Mouse (Mus musculus) lung, postnatal 14 days (tissue): ENCODE results near the gene Inmt.
A peak's percentile ranks its signal among the peaks of the same experiment; 100 is the strongest.
"Not testable (repeated sequence)": the region's sequence is repeated elsewhere in the genome, so short reads cannot be mapped to it uniquely, and the experiment has no call there.

Source experiments
- DNase-seq: peaks from one replicate; pipeline ENCODE4 v3.0.0; 2021

The Inmt gene

DNA sequence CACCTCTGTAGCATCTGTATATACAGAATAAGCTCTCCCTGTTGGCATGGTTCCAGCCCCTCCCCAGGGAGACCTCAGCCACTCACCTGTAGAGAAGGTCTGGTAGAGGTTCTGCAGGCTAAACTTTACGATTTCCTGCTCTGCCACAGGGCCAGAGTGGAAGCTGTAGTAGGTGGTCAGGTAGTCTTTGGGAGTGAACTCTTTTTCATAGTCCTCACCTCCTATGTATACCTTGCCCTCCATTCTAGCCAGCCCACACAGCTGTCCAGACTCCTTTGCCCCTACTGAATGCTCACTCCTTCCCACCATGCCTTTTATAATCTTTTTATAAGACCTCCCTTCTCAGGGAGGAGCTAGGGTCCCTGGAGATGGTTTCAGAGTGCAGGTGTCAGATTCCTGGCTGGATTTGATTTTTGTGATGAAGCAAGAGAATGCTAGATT, at the start of gene Inmt:
Inmt (minus strand) TSS at position 303 of the 441 bp plus-strand sequence.
- DNase-seq: peak; percentile 24

DNA sequence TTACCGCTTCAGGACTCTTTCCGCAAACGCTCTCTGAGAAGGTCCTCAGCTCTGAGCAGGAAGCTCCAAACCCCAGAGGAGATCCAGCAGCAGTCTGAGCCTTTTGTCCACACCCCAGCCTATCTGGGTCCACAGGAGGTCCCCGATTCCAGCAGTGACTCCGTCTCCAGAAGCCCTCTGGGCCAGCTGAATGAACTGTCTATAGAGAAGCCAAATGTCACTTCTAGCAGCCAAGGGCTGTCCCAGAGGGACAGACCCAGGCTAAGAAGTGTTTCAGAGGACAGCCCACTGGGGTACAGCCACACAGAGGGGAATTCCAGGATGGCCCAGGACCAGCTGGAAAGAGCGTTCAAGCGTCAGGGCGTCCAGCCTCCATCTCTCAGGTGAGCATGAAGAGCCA, 49.1 kb upstream of the Inmt start:
- no peak for DNase-seq

DNA sequence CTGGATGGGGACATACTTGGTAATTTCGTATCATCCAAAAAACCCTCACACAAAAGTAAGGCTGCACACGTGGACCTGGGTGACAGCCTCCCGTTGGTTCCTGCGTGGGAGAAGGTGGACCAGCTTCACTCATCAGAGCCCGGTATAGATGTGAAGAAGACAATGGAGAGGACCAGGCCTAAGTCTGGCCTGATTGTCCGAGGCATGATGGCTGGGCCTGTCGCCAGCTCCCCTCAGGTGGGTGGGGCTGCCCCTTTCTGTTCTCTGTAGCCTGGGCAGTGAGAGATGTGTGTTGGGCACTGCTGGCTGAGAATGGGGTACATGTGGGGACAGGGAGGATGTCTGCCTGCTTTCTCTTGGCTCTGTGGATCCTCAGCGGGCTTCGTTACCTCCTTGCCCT, 43.4 kb upstream of the Inmt start:
- DNase-seq: no peak

DNA sequence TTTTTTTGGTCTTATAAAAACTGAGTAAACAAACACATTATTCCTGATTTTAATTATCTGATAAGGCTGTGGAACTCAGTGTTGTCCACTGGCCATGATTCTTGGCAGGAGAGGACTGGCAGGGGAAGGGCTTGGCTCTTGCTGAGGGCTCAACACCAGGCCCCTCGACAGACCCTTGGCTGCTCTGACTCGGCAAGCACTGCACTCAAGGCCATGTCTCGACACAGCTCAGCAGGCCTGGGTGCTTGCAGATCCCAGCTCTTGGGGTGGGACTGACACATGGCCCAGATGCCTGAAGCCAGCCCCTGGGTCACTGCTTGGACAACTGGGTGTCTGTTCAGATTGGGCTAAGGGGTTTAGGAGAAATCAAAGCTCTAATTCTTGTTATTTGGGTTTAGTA, 39.7 kb upstream of the Inmt start:
- DNase-seq: peak; percentile 53

DNA sequence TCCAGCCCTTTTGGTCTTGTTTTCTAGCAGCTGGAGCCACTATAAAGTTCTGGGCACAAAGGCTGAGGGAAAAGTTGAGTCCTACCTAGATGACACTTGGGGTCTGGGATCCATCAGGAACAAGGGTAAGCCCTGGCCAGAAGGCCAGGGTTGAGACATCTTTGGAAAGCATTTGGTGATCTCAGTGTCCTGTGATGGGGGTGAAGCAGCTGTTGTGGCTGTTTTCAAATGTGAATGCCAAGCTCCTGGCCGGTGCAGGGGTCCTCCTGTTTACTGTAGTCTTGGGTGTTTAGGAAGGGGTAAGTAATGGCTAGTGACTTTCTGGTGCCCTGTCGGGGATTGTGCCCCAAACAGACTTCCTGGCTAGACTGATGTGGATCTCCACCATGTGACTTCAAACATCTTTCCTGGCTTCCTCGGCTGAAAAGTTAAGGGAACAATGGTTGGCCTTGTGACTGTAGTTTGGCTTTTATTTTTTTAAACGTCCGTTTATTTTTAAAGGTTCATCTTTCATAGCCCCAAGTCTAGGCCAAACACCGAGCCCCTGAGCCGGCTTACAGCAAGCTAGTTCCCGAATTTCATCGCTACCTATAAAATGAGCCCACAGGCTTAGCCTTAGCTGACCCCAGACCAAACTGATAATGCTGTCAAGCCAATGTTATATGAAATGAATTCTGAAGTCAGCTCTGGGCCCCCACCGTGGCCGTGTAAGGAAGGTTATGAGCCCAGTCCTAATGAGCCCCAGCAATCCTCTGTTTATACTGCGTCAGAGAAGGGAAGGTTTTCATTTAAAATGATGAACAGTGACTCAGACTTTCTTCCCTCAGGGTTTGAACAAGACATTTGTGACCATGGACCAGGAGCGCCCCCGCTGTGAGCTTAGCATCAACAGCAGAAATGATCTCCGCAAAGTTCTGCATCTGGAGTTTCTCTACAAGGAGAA, 35.9 kb upstream of the Inmt start:
- DNase-seq: peak; percentile 32

DNA sequence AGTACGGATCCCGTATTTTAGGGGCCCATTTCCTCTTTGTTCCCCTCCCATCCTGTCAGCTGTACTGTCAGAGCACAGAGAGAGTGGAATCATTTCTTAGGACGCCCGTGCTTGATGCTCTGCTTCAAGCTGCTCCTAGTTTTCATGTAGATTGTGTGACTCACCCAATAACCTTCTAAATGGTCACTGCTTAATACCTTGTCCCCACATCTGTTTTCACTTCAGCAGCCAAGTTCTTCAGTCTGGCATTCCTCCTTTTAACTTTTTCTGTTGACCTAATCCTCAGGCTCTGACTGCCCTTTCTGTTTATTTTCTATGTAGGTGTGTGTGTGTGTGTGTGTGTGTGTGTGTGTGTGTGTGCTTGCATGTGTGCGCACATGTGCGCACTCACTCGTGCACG, 32.9 kb upstream of the Inmt start:
- no peak for DNase-seq

DNA sequence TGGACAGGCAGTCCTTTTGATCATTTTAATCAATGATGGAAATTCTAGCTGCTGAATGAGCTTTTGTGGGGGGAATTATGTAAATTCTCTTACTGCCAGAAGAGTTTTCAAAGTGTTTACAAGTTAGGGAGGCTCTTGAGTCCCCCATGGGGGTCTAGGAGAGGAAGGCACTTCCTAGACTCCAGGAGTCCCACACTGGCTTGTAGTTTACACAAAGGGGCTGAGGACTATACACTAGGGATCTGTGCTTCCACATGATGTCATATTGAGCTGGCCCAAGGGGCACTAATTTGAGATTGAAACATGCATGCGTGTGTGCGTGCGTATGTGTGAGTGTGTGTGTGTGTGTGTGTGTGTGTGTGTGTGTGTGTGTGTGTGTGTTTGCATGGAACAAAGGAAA, 29.1 kb upstream of the Inmt start:
- no peak for DNase-seq

DNA sequence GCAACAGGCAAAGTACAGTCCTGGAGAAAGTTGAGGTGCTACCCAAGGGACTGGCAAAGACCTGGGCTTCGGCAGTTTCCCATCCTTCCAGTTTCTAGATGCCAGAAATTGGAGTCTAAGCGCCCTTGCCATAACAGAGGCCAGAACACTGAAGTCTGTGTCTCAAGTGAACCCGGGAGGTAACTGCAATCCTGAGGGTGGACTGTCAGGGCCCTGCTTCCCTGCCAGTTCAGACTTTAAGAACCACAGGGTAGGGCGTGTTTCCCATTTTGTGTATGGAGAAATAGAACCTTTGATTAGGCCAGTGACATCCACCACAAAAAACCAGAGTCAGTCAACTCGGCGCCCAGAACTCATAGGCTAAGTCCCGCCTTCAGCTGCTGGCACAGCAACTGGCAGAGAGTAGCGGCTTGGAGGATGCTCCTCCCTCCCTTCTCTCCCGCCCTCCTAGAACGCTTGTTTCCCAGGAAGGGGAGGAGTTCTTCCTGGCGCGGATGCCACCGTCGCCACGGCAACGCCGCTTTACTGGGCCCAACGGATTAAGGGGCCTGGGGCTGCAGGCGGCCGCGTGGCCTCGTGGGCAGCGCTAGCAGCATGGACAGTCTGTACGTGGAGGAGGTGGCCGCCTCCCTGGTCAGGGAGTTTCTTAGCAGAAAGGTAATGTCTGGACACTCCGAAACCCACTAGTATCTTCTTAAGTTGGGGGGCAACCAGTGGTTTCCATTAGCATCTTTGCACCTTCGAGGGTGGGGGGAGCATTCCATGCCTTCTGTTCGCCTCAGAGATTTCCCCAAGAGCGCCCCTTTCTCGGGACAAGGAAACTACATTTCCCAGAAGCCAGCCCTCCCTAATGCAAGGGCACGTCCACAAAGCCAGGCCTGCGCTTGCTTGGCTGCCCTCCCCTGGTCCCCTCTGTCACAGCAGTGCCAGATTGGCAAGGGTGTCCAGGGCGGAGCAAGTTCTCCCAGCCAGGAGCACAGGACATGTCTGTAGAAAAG, 28.4 kb upstream of the Inmt start, which contains the start of gene Mindy4:
Mindy4 (plus strand) TSS at position 471 of the 998 bp plus-strand sequence.
- peak; percentile 90 for DNase-seq

DNA sequence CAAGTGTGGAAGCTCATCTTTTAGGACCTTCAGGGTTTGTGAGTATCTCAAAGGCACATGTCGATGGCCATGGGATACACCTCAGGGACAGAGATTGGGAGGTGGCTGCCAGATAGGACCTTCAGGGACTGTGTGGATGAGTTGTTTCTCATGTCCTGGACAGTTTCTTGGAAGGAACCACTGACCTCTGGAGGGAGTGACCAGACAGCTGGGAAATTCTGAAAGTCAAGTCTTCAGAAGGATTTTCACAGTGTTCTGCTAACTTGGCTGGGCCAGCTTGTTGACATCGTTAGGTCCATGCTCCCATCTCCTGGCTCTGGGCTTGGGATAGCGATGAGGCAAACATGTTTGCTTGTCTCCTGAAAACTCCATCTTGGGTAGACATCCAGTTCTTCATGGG, 24.2 kb upstream of the Inmt start:
- DNase-seq: peak; percentile 48

DNA sequence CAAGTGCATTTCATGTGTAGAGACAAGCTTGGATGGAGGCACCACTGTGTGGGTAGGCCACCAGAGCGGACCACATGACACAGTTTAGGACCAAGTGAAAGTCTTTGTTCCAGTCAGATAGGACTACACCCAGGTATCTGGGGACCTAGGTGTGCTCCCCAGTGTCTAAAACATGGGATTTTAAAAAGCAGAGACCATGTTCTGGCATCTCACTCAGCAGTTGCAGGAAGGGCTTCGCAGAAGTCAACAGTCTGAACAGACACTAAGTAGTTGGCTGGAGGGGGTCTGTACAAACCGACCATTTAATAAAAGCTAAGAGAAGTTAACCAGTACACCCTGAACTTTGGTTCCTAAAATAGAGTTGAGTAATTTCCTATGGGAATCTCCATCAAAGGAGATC, 18.3 kb upstream of the Inmt start:
- no peak for DNase-seq

DNA sequence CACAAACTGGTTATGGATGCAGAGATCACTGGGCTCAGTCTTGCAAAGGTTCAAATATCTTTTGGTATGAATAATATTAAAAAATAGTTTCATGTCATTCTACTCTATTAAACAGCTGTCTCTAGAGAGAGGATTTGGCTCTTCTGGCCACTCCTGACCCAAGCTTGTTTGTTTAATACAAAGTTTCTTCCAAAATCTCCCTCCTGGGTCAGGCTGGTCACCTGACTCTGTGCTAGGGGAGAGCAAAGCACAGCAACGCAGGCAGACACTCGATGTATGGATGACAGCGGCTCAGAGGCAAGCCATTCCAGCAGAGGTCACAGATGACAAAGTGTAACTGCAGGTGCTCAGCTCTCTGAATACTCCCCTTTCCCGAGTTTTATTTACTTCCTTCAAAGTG, 16.7 kb upstream of the Inmt start:
- DNase-seq: no peak

DNA sequence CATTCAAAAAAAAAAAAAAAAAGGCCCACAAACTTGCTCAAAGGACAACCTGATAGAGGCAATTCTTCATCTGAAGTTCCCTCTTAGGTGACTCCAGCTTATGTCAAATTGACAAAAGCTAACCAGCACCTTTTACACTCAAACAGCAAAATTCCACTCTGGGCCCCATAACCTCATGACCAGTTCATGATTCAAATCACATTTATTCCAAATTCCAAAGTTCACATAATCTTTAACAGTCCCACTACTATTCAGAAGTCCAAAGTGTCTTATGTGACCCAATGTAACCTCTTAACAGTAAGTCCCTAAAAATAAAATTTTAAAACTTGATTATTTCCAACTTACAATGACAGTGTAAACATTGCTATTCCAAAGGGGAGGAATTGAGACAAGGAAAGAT, 14.6 kb upstream of the Inmt start:
- no peak for DNase-seq

DNA sequence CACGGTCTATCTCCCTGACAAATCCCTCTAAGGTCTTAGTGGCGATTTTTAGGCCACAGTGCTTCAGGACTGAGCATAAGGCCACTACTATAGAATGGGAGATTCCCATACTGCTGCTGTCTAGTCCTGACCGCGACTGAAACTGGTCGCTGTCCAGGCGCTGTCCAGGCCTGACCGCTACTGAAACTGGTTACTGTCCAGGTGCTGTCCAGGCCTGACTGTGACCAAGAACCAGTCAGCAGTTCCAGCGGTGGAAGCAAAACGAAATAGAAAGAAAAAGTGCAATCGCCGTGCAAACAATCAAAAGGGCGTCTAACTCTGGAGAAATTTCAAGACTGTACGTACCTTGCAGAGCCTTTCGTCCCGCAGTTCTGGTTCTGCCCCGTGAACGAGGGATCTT, 13.0 kb upstream of the Inmt start:
- DNase-seq: not testable (repeated sequence)

DNA sequence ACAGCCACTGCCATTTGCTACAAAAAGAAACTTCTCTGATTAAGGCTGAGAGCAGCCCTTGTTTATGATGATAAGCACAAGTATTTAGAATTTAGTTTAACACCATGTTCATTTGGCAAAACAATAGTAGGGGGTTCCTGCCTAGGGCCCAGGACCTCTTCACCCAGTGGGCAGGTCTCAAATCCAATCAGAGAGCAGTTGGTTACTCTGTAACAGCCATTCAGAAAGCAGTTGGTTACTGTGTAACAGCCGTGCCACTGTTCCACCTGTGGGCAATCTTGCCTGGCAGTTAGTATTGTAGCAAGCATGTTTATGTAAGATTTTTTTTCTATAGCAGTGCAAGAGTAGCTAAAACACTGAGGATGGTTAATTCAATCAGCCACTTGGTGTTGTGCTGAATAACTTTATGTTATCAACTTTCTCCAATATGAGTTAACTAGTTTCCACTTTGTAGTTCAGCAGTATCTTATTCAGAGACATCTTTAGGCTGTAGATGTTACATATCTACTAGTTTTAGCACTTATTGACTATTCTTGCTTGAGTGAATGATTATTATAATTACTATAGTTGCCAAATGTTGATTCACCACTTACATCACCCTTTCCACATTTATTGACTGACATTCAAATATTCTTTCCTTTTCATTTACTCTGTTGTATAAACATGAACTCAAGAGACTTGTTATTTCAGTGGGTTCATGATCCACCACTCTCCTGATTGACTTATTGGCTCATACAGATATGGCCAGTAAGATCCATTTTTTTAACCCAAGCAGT, 8.0 kb upstream of the Inmt start:
- no peak for DNase-seq

DNA sequence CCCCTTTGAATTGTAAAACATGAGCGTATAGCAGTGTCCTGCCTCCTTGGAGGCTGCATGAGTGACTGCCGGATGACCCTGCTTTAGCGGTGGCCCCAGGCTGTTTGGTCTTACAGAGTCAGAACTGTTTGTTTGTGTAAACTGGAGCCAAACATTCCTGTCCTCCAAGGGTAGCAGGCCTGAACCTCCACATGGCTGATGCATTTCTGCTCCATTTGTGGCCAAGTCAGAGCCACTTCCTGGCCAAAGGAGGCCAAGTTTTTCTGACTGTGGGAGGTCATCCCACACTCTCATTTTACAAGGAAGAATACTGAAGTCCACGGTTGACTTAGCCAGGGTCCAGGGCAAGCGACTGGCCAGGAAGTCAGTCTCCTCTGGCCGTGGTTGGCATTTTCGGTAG, 4.7 kb upstream of the Inmt start:
- DNase-seq: peak; percentile 37

DNA sequence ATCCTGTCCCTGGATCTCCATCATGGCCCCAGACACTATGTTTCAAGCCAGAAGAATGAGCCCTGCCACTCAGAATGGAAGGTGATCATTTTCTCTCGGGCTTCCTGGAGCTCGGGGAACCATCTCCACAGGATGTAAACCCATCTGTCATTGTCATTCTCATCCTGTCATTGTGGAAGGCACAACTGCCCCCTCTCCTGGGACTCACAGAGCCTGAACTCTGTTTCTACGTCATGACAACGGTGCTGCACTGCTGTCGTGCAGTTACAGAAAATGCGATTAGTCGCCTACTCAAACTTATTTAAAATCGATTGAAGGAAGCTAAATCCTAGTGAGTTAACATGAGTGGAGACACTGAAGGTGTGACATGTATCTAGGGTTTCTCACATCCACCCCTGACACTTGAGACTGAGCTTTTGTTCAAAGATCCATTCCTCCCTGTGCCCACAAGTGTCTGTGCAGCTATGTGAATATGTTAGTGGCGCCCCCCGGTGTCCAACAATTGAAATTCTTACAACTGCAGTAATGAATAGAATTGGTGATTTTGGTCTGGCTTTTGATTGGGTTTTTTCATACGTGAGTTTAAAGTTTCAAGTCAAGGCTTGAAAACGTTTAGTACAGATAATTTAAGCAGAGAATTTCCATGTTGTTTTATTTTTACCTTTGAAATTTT, 2.4 kb upstream of the Inmt start:
- DNase-seq: peak; percentile 42

DNA sequence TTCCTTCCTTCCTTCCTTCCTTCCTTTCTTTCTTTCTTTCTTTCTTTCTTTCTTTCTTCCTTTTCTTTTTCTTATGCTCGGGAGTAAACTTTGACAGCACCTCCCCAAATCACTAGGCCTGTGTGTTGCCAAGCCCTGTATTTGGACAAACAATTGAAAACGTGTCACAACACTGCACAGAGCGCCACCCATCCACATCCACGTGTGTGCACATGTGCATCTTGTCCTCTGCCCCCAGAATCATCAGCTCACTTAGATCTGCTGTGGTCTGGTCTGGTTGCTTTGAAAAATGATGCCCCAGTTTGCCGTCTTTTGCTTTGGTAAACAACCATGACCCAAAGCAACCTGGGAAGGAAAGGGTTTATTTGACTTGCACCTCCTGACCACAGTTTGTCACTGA, 1.0 kb upstream of the Inmt start:
- no peak for DNase-seq

DNA sequence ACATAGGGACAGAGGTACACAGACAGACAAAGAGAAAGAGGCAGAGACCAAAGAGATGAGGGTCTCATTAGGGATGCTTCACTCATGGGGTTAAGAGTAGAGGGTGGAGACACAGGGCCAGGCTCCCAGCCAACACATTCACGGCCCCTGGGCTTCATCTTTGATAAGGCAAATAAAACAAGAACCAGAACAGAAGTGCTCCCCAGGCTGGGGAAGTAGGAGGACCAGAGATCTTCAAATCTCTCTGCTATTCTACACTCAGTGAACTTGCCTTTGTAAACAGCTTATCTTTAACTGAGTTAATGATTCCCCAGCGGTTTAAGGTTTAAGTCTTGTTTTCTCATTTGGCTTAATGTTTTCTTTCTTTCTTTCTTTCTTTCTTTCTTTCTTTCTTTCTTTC, 613 bp upstream of the Inmt start:
- DNase-seq: no peak

DNA sequence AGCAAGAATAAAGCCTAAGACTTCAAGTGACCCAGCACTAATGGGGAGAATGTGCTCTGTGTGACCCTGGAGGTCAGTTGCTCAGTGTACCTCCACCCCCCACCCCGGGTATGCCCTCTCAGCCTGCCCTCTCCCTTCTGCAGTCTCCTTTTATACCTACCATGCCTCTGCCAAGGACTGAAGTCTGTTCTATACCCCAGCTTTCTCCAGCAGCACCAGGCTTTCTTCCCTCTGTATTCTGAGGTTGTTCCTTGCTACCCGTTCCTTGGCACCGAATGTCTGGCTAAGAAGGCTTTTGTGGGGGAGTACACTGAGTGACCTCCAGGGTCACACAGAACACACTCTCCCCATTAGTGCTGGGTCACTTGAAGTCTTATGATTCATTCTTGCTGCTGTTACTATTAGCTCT, 898 bp downstream of the Inmt start:
- DNase-seq: no peak

DNA sequence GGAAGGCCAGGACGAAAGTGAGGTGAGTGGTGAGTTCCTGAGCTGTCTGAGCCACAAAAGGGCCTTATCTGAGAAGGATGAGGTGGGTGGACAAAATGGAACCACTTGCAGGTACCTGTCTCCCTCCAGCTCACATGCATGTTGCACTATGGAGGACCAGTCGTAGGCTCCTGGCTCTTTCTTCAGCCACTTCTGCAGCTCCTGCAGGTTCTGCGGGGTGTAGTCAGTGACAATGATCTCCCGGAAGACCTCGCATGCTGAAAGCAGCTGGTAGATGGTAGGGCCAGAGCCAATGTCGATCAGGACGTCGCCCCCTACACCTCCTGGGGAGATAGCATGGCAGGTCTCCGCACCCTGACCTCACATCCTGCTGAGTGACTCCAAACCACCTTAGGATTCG, 1.7 kb downstream of the Inmt start:
- no peak for DNase-seq

DNA sequence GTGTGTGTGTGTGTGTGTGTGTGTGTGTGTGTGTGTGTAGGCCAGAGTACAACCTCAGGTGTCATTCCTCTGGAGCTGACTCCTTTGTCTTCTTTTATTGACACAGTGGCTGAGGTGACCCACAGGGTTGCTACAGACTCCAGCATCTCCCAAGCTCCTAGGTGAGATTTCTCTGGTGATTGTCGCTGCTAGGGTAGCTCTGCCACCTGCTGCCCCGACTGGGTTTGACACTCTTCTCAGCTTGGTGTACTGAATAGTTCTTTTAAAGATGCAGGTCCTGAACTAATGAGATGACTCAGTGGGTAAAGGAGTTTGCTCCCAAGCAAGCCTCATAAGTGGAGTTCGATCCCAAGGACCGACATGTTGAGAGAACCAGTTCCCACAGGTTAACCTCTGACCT, 3.2 kb downstream of the Inmt start:
- DNase-seq: no peak

DNA sequence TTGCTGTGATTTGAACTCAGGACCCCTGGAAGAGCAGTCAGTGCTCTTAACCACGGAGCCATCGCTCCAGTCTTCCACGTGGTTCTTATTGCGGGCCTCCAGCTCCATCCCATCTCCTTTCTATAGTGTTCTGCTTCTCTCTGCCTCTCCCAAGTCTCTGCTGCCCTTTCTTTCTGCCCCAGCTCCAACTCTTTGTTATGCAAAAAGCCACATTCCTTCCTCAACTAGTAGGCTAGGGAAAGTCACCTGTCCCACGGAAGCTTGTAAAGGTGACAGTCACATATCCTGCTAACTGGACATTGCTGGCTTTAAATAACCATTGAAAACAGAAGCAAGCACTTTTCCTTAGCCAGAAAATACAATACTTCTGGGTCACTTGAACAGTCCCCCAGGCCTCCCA, 5.0 kb downstream of the Inmt start:
- DNase-seq: no peak
